Mouse (Mus musculus): ENCODE measurements around the gene Olfr703.

Gene Olfr703

GRCm38 (mm10) chr7:106843060-106843459 lies at the start of gene Olfr703:
Olfr703 (plus strand) TSS chr7:106843360.
- no peak for DNase-seq (ENCODE audit: extremely low read depth, insufficient read length, low spot score)

GRCm38 (mm10) chr7:106808734-106809133 lies 34.4 kb upstream of the Olfr703 start, which contains the start of gene Olfr700:
Olfr700 (minus strand) TSS chr7:106808834.
- no peak for DNase-seq (ENCODE audit: extremely low read depth, insufficient read length, low spot score)

GRCm38 (mm10) chr7:106813829-106814228 lies 29.3 kb upstream of the Olfr703 start, which contains the start of gene Olfr701:
Olfr701 (plus strand) TSS chr7:106814129.
- no peak for DNase-seq (ENCODE audit: extremely low read depth, insufficient read length, low spot score)

- DNase-seq (ENCODE audit: extremely low read depth, insufficient read length, low spot score): no peak
Measured at GRCm38 (mm10) chr7:106815775-106816174, 27.4 kb upstream of the Olfr703 start.

- no peak for DNase-seq (ENCODE audit: extremely low read depth, insufficient read length, low spot score)
Measured at GRCm38 (mm10) chr7:106818414-106818813, 24.7 kb upstream of the Olfr703 start.

- DNase-seq (ENCODE audit: extremely low read depth, insufficient read length, low spot score): no peak
Measured at GRCm38 (mm10) chr7:106833793-106834192, 9.4 kb upstream of the Olfr703 start, which contains the start of gene Olfr702. Olfr702 (minus strand) TSS chr7:106833893.

GRCm38 (mm10) chr7:106862885-106863284 lies 19.7 kb downstream of the Olfr703 start, which contains the start of gene Olfr704:
Olfr704 (plus strand) TSS chr7:106863185.
- no peak for DNase-seq (ENCODE audit: extremely low read depth, insufficient read length, low spot score)

GRCm38 (mm10) chr7:106876791-106877190 lies 33.6 kb downstream of the Olfr703 start, which contains the start of gene Olfr705:
Olfr705 (minus strand) TSS chr7:106876891.
- DNase-seq (ENCODE audit: extremely low read depth, insufficient read length, low spot score): no peak

GRCm38 (mm10) chr7:106888062-106888461 lies 44.9 kb downstream of the Olfr703 start, which contains the start of gene Olfr706:
Olfr706 (minus strand) TSS chr7:106888162.
- no peak for DNase-seq (ENCODE audit: extremely low read depth, insufficient read length, low spot score)
